Mouse (Mus musculus) small intestine, adult 2 months (tissue): ENCODE data around the gene Fkbp1a. TPM values are rescaled to one million over a fixed set of nuclear protein-coding genes. Genes with fewer than 3 reads are reported as not detected.
A peak's percentile ranks its signal among the peaks of the same experiment; 100 is the strongest.

Experiments used
- H3K27ac ChIP-seq: fragments of 200-500 bp; 2 replicates; pipeline ENCODE4 v1.5.1; 2012; ENCODE audit warnings: low read depth, low read length, control low read depth, inconsistent platforms; ENCODE audit not compliant: insufficient read depth
- H3K27me3 ChIP-seq: fragments of 200-500 bp; 2 replicates; pipeline ENCODE4 v1.6.1; 2012; ENCODE audit warnings: mild to moderate bottlenecking, moderate library complexity, low read length, inconsistent platforms; ENCODE audit not compliant: control insufficient read depth, insufficient read depth
- H3K36me3 ChIP-seq: fragments of 200-500 bp; 2 replicates; pipeline ENCODE4 v1.6.1; 2012; ENCODE audit warnings: mild to moderate bottlenecking, low read length, control low read depth, inconsistent platforms; ENCODE audit not compliant: control insufficient read depth, insufficient read depth
- H3K4me1 ChIP-seq: fragments of 200-500 bp; 2 replicates; pipeline ENCODE4 v1.6.1; 2012; ENCODE audit warnings: low read length, inconsistent platforms, mixed read lengths; ENCODE audit not compliant: control insufficient read depth, insufficient read depth, insufficient read length
- H3K4me3 ChIP-seq: fragments of 200-500 bp; 2 replicates; pipeline ENCODE4 v1.5.1; 2012; ENCODE audit warnings: low read depth, mild to moderate bottlenecking, control low read depth, inconsistent platforms, low read length, moderate library complexity
- CTCF ChIP-seq: fragments of 200-500 bp; IDR thresholded peaks from 2 replicates; pipeline ENCODE4 v1.5.1; 2012; ENCODE audit warnings: low read depth, mild to moderate bottlenecking, control low read depth, inconsistent platforms, low read length, moderate library complexity, mixed read lengths; ENCODE audit not compliant: insufficient replicate concordance, insufficient read length; ENCODE audit errors: extremely low read depth
- POLR2A ChIP-seq: fragments of 200-500 bp; IDR thresholded peaks from 2 replicates; pipeline ENCODE4 v1.6.1; 2012; ENCODE audit warnings: low read depth, mild to moderate bottlenecking, control low read depth, inconsistent platforms, low read length, moderate library complexity
- WGBS: fragments of 180-500 bp; shearing (Covaris S2); methylation state at CpG from one replicate; pipeline ENCODE4 v1.1.7; 2018; 5-methylcytosine and 5-hydroxymethylcytosine counted together
- polyA plus RNA-seq: library from polyadenylated mRNA; depleted of rRNA; stranded (reverse); fragments of >200 nt; gene quantifications from 2 replicates; pipeline ENCODE4 v1.2.3, GENCODE M21; 2012

Fkbp1a gene
- polyA plus RNA-seq, 1 experiment = 65.0 TPM

GRCm38 (mm10) chr2:151571873-151572700 is 29.8 kb downstream of the Fkbp1a start, which contains the start of gene Sdcbp2:
TSS of gene Sdcbp2 (plus strand) at chr2:151572622.
- H3K4me1 ChIP-seq = peaks cover 12% of the 10 kb centered on the region
- H3K36me3 ChIP-seq = no peaks in the 10 kb centered on the region
- H3K4me3 ChIP-seq = peak within 1 kb of the TSS; percentile 62
- WGBS = 21% methylated on average over 17 of the region's 17 CpGs
- TF ChIP-seq CTCF (no peak), POLR2A (peak; percentile 84; the same call in 1 of the 2 replicates)
- peak within 1 kb of the TSS; percentile 90 for H3K27ac ChIP-seq
- no peaks in the 10 kb centered on the region for H3K27me3 ChIP-seq

DNA sequence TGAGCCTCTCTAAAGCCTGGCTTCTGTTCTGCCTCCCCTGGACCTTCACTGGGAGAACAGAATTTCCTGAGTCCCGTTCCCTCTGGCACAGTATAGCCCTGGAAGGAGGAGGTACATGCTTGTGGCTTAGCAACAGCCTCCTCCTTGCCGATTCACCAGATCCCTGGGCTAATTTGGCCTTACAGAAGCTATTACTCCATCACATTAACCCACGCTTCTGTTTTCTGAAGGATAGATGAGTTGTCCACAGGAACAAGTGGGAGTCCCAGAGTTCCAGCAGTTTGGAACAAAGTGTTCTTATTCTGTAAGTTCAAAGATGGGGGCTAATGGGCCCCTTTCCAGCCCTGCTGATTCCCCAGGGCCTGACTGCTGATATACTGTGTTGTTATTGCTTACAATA is 31.4 kb downstream of the Fkbp1a start:
- Histone ChIP-seq H3K4me1 (peaks cover 15% of the 10 kb centered on the region), H3K36me3 (no peaks in the 10 kb centered on the region), H3K27ac (no peak overlapping the region), H3K27me3 (no peaks in the 10 kb centered on the region), H3K4me3 (peak overlapping the region; percentile 15)
- TF ChIP-seq POLR2A (no peak), CTCF (no peak)
- WGBS = 86% methylated on average over 3 of the region's 3 CpGs

GRCm38 (mm10) chr2:151574607-151575006 is 32.3 kb downstream of the Fkbp1a start:
- TF ChIP-seq POLR2A = no peak
- no peak for TF ChIP-seq CTCF
- WGBS = 87% methylated on average over 5 of the region's 5 CpGs
- no peaks in the 10 kb centered on the region for H3K27me3 ChIP-seq
- H3K4me3 ChIP-seq = no peak overlapping the region
- H3K4me1 ChIP-seq = peaks cover 17% of the 10 kb centered on the region
- H3K27ac ChIP-seq = 0 out of 2 replicates have a peak overlapping the region, but pooled peaks have one; percentile 31
- no peaks in the 10 kb centered on the region for H3K36me3 ChIP-seq

- peak; percentile 10; the same call in 1 of the 2 replicates for TF ChIP-seq CTCF
- no peak for TF ChIP-seq POLR2A
- WGBS = 16% methylated on average over 7 of the region's 7 CpGs
- Histone ChIP-seq H3K4me1 (peaks cover 22% of the 10 kb centered on the region), H3K27me3 (no peaks in the 10 kb centered on the region), H3K36me3 (no peaks in the 10 kb centered on the region), H3K4me3 (peak overlapping the region; percentile 69), H3K27ac (peak overlapping the region; percentile 81)
Measured at GRCm38 (mm10) chr2:151575119-151575698, 32.9 kb downstream of the Fkbp1a start.

GRCm38 (mm10) chr2:151575699-151576389 is 33.6 kb downstream of the Fkbp1a start:
- TF ChIP-seq POLR2A = peak; percentile 62; the same call in 1 of the 2 replicates
- TF ChIP-seq CTCF = no peak
- H3K36me3 ChIP-seq = no peaks in the 10 kb centered on the region
- peaks cover 28% of the 10 kb centered on the region for H3K4me1 ChIP-seq
- no peaks in the 10 kb centered on the region for H3K27me3 ChIP-seq
- WGBS = 1% methylated on average over 38 of the region's 38 CpGs
- H3K4me3 ChIP-seq = peak overlapping the region; percentile 69
- H3K27ac ChIP-seq = peak overlapping the region; percentile 81

- Histone ChIP-seq H3K4me3 (no peak overlapping the region), H3K27me3 (no peaks in the 10 kb centered on the region), H3K4me1 (peaks cover 22% of the 10 kb centered on the region), H3K27ac (peak overlapping the region; percentile 98), H3K36me3 (peaks cover 2% of the 10 kb centered on the region; the same call in 1 of the 2 replicates)
- WGBS = 29% methylated on average over 4 of the region's 4 CpGs
- TF ChIP-seq CTCF (no peak), POLR2A (no peak)
Measured at GRCm38 (mm10) chr2:151579183-151579582, 36.9 kb downstream of the Fkbp1a start.

DNA sequence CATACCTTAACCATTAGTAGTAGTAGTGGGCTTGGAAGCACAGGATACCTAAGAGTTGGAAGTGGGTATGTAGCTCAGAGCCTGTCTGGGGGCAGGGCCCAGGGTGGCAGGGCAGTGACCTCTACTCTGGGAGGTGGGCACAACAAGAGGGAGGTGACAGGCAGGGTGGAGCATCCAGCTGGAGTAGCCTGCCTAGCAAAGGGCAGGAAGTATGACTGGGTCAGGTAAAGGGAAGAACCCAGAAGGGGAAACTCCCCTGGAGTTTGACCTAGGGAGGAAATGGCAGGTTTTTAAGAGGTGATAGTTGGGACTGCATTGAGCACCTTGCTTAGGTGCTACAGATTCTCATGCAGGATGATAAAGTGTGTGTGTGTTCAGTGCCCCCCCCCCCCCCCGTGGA is 38.7 kb downstream of the Fkbp1a start:
- peaks cover 3% of the 10 kb centered on the region; the same call in 1 of the 2 replicates for H3K36me3 ChIP-seq
- TF ChIP-seq CTCF (no peak), POLR2A (no peak)
- no peak overlapping the region for H3K4me3 ChIP-seq
- 10% methylated on average over 1 of the region's 1 CpGs for WGBS
- H3K27ac ChIP-seq = peak overlapping the region; percentile 98
- no peaks in the 10 kb centered on the region for H3K27me3 ChIP-seq
- H3K4me1 ChIP-seq = peaks cover 19% of the 10 kb centered on the region
